Mouse (Mus musculus) spleen, adult 2 months (tissue): ENCODE results near the gene Hsdl2.
A peak's percentile ranks its signal among the peaks of the same experiment; 100 is the strongest.

Source experiments
- CTCF ChIP-seq: fragments of 200-500 bp; IDR thresholded peaks from 2 replicates; pipeline ENCODE4 v1.5.1; 2011; ENCODE audit warnings: mild to moderate bottlenecking, inconsistent platforms; ENCODE audit not compliant: insufficient read depth, insufficient read length, insufficient replicate concordance; ENCODE audit errors: extremely low read depth
- POLR2A ChIP-seq: fragments of 200-500 bp; IDR thresholded peaks from 2 replicates; pipeline ENCODE4 v1.6.1; 2011; ENCODE audit warnings: low read depth, low read length, inconsistent platforms

DNA sequence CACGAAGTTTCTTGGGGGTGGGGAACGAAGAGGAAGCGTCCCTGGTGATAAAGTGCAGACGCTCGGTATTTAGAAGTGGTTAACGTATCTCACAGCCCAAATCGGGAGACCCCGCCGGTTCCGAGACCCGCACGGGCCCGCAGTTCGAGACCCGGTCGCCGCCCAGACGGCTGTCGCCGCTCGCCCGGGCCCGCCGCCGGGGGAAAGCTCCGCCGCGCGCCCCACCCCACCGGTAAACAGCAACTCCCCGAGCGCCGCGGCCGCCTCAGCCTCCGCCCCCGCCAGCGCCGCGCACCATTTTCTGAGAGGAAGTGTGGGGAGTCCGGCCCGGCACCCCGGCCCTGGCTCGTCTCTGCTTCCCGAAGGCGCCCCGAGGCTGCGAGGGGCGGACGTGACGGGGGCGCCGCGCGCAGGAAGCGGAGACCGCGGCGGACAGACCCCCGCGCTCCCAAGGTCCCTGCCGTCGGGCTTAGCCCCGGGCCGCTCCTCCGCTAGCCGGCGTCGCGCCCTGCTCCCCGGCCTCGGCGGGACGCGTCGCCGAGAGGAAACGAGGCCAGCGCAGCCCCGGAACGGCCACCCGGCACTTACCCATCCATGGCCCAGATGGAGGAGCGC, 32.7 kb upstream of the Hsdl2 start:
- TF ChIP-seq CTCF (no peak), POLR2A (0 out of 2 replicates have a peak, but pooled peaks have one; percentile 2)
